Mouse (Mus musculus) MN1 (cell line): ENCODE results near the gene Psmd13.

Experiments used
- DNase-seq: peaks from one replicate; pipeline ENCODE4 v3.0.0-alpha.2; 2016; ENCODE audit warnings: low spot score

Psmd13 gene

DNA sequence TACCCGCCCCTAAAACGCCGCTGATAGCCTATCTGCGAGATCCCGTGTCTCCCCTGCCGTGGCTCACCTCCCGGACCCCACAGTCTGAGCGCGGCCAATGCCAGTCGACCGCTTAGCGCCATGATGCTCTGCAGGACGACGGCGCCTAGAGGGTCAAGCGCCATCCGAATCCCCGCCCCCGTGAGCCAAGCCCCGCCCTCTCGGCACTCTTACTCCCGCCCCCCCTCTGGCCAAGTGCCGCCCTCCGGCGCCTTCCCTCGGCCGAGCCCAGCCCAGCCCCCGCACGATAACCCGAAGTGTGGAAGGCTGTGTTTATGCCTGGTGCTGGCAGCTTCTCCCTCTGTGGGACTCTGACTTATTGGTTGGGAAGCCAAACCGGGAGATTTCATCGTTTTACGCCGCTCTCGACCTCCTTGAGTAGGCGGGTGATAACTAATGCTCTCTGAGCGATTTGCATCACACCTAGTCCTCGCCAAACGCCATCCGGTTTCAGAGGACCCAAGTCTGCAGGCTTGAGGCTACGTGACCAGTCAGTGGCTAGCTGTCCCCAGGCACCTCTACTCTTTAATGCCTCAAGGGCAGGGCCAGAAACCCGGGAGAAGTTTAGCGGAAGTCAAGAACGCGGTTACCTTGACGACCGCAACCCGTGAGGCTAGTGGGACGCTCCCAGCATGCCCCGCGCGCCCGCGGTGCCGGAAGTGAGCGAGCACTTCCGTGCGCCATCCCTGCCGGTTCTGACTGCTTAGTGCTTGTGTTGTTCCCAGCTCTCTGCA, at the start of gene Psmd13, which contains the start of gene Sirt3:
Gene Psmd13 (plus strand): TSS at position 273 of the 773 bp plus-strand sequence.
Gene Sirt3 (minus strand): TSS at position 614 of the 773 bp plus-strand sequence.
- peak; percentile 96 for DNase-seq

GRCm38 (mm10) chr7:140833341-140833740, 48.4 kb upstream of the Psmd13 start:
- DNase-seq = no peak

DNA sequence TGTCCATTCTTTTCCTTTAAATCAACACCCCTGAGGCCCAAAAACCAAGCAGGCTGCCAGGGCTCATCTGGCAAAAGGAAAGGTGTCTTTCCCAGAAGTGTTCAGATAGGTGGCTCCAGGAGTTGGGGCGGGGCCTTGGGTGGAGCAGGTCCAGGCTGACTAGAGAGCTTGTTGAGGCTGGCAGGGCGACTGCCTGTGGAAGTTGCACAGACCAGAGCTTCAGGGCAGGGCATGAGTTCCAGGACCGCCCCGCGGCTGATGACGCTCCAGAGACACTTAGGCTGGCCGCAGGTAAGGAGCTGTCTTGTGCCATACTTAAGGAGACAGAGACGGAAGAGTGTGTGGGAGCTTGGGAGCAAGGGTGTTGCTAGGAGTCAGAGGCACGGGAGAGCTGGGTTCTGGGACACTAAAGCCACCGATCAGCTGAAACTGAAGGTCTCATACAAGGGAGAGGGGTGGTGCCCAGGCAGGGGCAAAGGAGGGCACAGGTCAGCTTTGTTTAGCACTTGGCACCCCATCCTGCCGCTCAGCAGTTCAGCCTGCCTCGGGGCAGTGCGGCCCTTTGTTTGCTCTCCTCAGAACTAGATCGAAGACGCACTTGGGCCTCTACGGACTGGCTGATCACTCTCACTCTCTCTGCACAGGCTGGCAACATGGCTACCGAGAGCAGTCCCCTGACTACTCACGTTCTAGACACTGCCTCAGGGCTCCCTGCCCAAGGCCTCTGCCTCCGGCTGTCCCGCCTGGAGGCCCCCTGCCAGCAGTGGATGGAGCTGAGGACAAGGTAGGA, 46.6 kb upstream of the Psmd13 start, which contains the start of gene Urah:
Gene Urah (plus strand): TSS at position 51 of the 790 bp plus-strand sequence.
- DNase-seq = no peak

DNA sequence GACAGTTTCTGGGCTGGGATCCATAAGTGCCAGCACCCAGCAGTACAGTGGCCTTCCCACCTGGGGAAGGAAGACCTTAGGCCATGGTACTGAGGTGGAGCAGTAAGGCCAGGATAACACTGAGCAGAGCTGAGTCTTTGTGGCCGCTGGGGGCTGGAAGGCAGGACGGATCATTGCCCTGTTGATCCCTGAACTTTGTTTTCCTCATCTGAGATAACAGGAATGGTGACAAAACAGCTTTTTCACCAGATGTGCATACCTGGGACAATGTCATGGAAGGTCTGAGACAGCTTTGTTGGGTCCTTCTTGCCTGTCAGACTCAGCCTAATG, 46.0 kb upstream of the Psmd13 start:
- DNase-seq = no peak

DNA sequence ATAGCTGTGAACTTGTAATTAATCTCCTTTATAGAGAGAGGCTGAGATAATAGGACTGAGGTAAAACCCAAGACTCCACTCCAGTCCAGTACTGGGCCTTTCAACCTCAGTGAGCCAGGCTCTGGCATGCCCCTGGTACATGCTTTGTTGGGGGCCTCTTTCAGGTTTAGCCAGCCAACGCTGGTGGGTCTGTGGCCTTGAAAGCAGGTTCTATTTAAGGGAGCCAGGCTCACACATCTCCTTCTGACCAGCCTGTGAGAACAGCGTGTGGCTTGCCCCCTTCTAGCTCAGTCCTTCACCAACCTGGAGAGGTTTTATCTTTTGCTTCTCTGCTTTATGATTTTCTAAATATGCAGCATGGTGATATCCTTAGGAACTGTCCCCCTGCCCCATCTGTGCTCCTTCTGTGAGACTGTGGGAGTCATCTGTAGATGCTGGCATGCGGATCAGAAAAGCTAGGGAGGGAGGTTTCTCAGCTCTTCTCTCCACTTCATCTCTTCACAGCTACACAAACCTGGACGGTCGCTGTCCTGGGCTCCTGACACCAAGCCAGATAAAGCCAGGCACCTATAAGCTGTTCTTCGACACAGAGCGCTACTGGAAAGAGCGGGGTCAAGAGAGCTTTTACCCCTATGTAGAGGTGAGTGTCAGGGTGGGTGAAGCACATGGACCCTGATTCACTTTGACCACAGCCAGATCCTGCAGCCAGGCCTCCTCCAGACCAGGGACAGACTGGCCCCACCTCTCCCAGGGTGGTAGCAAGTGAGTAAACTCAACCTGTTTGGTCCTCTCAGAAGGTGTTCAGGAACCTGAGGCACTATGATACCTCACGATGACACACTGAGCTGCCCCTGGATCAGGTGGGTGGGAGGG, 45.3 kb upstream of the Psmd13 start:
- DNase-seq = no peak

- no peak for DNase-seq
Measured at GRCm38 (mm10) chr7:140839556-140839955, 42.2 kb upstream of the Psmd13 start.

- DNase-seq = no peak
Measured at GRCm38 (mm10) chr7:140840750-140841735, 40.7 kb upstream of the Psmd13 start.

GRCm38 (mm10) chr7:140843806-140844205, 38.0 kb upstream of the Psmd13 start:
- no peak for DNase-seq

GRCm38 (mm10) chr7:140844905-140845665, 36.7 kb upstream of the Psmd13 start, which contains the start of gene Scgb1c1:
TSS of gene Scgb1c1 (plus strand) at chr7:140845547.
- DNase-seq = peak; percentile 89

DNA sequence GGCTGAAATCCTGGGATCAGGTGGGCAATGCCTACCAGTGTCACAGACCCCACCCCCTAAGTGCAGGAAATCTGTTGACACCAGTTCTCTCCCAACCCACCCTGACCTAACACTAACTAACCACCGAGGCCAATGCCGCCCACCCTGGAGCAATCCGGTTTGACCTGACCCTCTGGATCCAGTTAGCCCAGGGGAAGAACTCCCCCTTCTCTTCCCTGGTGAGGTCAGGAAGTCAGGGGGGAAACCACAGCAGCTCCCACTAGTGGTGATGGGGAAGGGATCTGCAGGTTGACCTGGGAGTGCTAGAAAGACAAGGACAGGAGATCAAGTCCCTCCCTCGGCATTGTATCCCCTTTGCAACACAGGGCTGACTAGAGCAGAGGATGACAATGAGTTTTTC, 36.1 kb upstream of the Psmd13 start:
- DNase-seq = no peak

GRCm38 (mm10) chr7:140846676-140847075, 35.1 kb upstream of the Psmd13 start:
- DNase-seq = no peak

- peak; percentile 61 for DNase-seq
Measured at GRCm38 (mm10) chr7:140847755-140848580, 33.8 kb upstream of the Psmd13 start, which contains the start of gene Odf3. TSS of gene Odf3 (plus strand) at chr7:140847805.

DNA sequence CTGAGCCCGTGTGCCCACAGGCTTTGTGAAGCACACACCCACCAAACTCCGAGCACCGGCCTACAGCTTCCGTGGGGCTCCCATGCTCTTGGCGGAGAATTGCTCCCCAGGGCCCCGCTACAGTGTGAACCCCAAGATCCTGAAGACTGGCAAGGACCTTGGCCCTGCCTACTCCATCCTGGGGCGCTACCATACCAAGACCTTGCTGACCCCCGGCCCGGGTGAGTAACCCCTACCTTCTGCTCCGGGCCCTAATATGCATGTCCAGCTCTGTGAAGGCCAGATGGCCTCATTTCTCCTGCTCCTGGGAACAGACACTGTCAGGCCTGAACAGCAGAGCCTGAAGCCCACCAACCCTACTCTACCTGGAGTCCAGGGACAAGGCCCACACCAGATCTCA, 33.2 kb upstream of the Psmd13 start:
- DNase-seq = no peak

GRCm38 (mm10) chr7:140851916-140852315, 29.9 kb upstream of the Psmd13 start:
- DNase-seq = no peak

DNA sequence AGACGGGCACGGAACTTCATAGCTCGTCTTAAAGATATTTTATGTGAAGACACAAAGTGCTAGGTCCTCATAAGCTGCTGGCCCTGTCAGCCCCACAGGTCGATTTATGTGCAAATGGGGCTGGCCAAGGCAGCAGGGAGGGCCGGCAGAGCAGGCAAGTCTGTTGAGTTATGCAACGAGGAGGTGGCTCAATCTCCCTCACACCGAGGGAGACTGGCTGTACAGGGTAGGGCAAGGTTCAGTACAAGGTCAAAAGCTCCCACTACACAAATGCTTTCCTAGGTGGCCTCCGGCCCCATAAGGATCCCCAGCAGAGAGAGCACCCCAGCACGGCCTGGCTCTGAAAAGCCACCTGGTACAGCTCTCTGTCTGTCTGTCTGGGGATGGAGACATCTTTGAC, 28.4 kb upstream of the Psmd13 start:
- no peak for DNase-seq

DNA sequence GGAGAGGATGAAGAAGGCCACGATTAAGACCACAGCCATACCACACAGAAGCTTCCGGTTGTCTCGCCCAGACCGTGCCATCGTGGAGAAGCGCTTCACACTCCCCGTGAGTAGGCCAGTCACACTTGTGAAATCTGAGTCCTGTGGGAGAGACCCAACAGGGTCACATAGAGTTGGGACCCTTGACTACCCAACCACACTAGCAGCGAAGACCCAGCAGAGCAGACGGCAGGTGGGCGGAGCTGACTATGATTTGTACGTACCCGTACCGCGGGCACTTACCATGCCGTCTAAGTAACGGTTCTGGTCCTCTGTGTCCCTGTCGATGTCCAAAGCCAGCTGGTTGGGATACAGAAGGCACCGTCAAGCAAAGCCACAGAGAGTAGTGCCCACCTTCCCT, 27.3 kb upstream of the Psmd13 start:
- no peak for DNase-seq

DNA sequence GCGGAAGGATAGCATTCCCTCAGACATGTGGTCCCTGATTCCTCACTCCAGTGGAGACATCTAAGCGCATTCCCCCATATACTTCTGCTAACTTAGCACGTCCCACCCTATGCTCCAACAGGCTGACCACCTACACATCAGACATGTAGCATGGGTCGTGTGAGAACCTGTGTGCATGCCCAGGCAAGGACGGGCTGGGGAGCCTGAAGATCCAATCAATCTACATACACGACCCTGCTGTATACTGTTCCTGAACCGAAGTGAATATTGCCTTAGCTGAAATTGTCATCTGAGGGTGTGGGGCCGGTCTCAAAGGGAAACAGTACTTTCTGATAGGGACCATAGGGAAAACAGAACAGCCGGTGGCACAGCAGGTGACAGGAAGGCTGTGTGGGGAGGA, 26.6 kb upstream of the Psmd13 start:
- no peak for DNase-seq

DNA sequence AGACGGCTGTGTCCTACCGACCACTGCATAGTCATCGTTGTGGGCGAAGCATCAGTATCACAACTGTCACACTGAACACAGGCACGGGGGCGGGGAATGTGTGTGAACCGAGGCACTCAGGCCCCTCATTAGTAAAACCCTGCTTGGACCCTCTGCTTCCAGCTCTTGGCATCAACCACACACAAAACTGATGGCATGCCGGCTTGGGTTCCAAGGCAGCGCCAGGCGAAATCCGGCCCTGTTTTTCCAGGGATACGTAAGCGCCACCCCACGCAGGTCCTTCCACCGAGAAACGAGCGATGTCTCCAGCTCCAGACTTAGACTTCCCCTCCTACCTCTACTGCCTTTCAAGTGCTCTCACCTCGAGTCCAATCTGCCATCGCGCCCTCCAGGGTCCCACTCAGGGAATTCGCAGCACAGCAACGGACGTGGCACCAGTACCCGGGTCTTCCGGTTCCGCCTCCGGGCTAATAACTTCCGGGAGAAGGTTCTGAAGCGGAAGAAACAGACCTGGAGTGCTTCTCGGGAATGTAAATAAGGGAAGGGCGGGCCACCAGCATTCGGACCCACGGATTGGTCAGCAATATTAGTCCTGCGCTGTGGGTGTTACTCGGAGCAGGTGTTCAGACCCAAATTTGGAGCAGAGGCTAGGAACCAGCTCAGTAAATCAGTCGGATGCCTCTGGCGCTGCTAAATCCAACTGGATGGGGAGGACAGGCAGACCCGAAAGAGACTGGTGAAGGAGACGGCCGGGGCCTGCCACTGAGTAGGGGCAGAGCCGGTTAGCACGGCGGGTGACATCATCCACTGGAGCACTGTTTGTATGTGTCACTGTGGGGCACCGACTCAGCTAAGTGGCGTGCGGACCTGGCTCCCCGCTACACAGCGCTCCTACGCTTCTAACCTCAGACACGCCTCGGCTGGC, 25.6 kb upstream of the Psmd13 start, which contains the start of gene Gm45785:
Gene Gm45785 (minus strand): TSS at position 472 of the 925 bp plus-strand sequence.
- peak; percentile 93 for DNase-seq
